Mouse (Mus musculus) kidney, embryonic 16.5 days (tissue): ENCODE measurements around the gene Ces1b. TPM values are rescaled to one million over a fixed set of nuclear protein-coding genes. Genes with fewer than 3 reads are reported as not detected.
A peak's percentile ranks its signal among the peaks of the same experiment; 100 is the strongest.

Experiments used
- ATAC-seq: fragments of 200-750 bp; cut with Nextera tagmentation; 2 replicates; pipeline ENCODE4 v1.8.0; 2017; ENCODE audit warnings: moderate TSS enrichment; ENCODE audit not compliant: low FRiP score, low TSS enrichment
- H3K27ac ChIP-seq: fragments of 300-500 bp; sonication (generic); 2 replicates; pipeline ENCODE4 v1.5.1; 2014; ENCODE audit warnings: low read length
- H3K27me3 ChIP-seq: fragments of 300-500 bp; sonication (generic); 2 replicates; pipeline ENCODE4 v1.6.1; 2014; ENCODE audit warnings: low read length, control low read depth, mixed read lengths; ENCODE audit not compliant: insufficient read depth
- H3K36me3 ChIP-seq: fragments of 300-500 bp; sonication (generic); 2 replicates; pipeline ENCODE4 v1.6.1; 2014; ENCODE audit warnings: low read length, control low read depth, mixed read lengths; ENCODE audit not compliant: insufficient read depth
- H3K4me1 ChIP-seq: fragments of 300-500 bp; sonication (generic); 2 replicates; pipeline ENCODE4 v1.6.1; 2014; ENCODE audit warnings: low read length, control low read depth, mixed read lengths; ENCODE audit not compliant: insufficient read depth
- H3K4me2 ChIP-seq: fragments of 300-500 bp; sonication (generic); replicated peaks from 2 replicates; pipeline ENCODE4 v1.6.1; 2014; ENCODE audit warnings: low read depth, low read length
- H3K4me3 ChIP-seq: fragments of 300-500 bp; sonication (generic); 2 replicates; pipeline ENCODE4 v1.5.1; 2014; ENCODE audit warnings: mild to moderate bottlenecking, low read length
- H3K9ac ChIP-seq: fragments of 300-500 bp; sonication (generic); replicated peaks from 2 replicates; pipeline ENCODE4 v1.6.1; 2014; ENCODE audit warnings: low read length
- H3K9me3 ChIP-seq: fragments of 300-500 bp; sonication (generic); 2 replicates; pipeline ENCODE4 v1.6.1; 2016; ENCODE audit warnings: low read length, control low read depth
- WGBS: fragments of 180-500 bp; shearing (Covaris S2); extraction: QIAGEN DNeasy Blood & Tissue Kit; methylation state at CpG from one replicate; pipeline ENCODE4 v1.1.7; 2014; 5-methylcytosine and 5-hydroxymethylcytosine counted together
- polyA plus RNA-seq: library from polyadenylated mRNA; unstranded; fragments of >200 nt; fragmentation: Nextera tagmentation; extraction: Ambion mirVana; gene quantifications from 2 replicates; pipeline ENCODE4 v1.2.1, GENCODE M21; 2015

The Ces1b gene
- polyA plus RNA-seq, result not detected in 2 replicates

DNA sequence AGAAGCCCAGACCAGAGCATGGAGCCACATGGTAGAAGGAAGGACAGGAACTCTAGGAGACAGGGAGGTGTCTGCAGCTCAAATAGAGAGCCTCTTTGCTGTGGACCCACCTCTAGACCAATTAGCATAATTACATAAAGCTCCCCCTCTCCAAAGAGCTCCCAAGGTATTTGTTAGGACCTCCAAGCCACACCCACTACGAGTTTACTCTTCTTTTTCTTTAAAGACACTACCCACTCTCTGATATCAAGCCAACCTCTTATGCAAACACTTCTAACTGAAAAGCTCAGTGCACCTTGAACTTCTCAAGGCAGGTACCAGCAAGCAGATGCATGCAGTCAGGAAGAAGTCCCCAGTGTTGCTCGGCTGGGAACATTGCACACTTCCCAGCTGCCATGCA lies at the start of gene Ces1b:
Ces1b (minus strand) TSS at position 131 of the 400 bp plus-strand sequence.
- H3K4me2 ChIP-seq, result no peak within 1 kb of the TSS
- 65% methylated on average over 2 of the region's 2 CpGs for WGBS
- H3K4me3 ChIP-seq, result no peak within 1 kb of the TSS
- H3K9ac ChIP-seq, result no peak within 1 kb of the TSS
- H3K4me1 ChIP-seq, result no peaks in the 10 kb centered on the region
- H3K27ac ChIP-seq, result no peak within 1 kb of the TSS
- H3K27me3 ChIP-seq, result no peaks in the 10 kb centered on the region
- no peaks in the 10 kb centered on the region for H3K36me3 ChIP-seq
- ATAC-seq, result no peak
- no peaks in the 10 kb centered on the region for H3K9me3 ChIP-seq

DNA sequence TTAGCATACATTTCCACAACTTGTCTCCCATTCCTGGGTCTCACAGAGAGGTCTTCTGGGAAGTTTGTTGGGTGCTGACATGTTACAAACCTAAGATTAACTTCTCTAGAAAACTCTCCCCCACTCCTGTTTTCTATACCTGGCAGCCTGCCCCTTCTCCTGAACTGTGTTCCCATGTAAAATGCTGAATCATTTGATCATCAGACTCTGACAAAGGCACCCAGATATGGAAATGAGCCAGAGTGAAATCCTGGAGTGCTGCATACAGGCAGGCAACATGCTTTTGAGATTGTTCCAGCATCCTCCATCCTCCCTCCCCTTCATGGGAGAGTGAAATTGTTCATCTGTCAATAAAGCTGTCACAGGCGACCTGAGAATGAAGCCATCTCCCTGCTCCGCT lies 46.7 kb upstream of the Ces1b start:
- Histone ChIP-seq H3K4me1 (no peaks in the 10 kb centered on the region), H3K9me3 (no peaks in the 10 kb centered on the region), H3K9ac (no peak overlapping the region), H3K4me3 (no peak overlapping the region), H3K27ac (no peak overlapping the region), H3K4me2 (no peak overlapping the region), H3K36me3 (no peaks in the 10 kb centered on the region), H3K27me3 (no peaks in the 10 kb centered on the region)
- no peak for ATAC-seq
- 67% methylated on average over 2 of the region's 2 CpGs for WGBS

DNA sequence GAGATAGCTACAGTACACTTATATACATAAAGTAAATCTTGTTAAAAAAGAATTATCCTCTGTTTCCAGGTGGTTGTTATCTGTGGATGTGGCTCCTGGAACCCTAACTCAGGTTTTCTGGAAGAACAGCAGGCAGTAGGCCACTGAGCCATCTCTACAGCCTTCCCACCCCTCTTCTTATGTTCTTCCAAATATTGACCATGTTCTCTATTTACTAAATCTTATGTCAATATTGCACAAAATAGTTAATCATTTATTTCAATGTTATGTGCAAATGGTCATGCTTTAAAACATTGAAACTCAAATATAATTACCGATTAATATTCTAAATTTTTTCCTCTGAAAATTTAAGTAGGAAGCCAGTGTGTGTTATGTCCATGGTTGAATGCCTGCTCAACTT lies 42.2 kb upstream of the Ces1b start:
- Histone ChIP-seq H3K9ac (no peak overlapping the region), H3K4me2 (no peak overlapping the region), H3K27ac (no peak overlapping the region), H3K4me1 (no peaks in the 10 kb centered on the region), H3K27me3 (no peaks in the 10 kb centered on the region), H3K36me3 (no peaks in the 10 kb centered on the region), H3K4me3 (no peak overlapping the region), H3K9me3 (no peaks in the 10 kb centered on the region)
- WGBS, result 85% methylated on average over 1 of the region's 1 CpGs
- ATAC-seq, result no peak

DNA sequence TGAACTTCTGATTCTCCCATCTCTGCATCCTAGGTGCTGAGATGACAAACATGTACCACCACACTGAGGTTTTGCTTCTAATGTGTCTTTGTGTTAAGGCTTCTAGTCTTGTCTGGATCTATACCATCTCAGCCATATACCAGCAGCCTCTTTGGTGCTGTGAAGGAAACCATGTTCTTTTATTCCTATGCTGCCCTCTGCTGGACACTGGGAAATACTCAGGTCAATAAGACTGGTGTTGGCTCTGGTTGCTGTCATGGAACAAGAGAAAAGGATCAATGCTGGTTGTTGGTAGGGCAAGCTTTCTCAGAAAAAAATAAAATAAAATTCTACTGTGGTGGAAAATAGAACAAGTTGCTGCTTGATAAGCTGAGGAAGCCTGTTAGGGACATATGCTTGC lies 15.6 kb upstream of the Ces1b start:
- H3K9me3 ChIP-seq, result no peaks in the 10 kb centered on the region
- no peak overlapping the region for H3K4me2 ChIP-seq
- ATAC-seq, result 0 out of 2 replicates have a peak, but pooled peaks have one; percentile 39
- H3K27me3 ChIP-seq, result no peaks in the 10 kb centered on the region
- H3K9ac ChIP-seq, result no peak overlapping the region
- no peak overlapping the region for H3K27ac ChIP-seq
- no peaks in the 10 kb centered on the region for H3K4me1 ChIP-seq
- H3K36me3 ChIP-seq, result no peaks in the 10 kb centered on the region
- no peak overlapping the region for H3K4me3 ChIP-seq

DNA sequence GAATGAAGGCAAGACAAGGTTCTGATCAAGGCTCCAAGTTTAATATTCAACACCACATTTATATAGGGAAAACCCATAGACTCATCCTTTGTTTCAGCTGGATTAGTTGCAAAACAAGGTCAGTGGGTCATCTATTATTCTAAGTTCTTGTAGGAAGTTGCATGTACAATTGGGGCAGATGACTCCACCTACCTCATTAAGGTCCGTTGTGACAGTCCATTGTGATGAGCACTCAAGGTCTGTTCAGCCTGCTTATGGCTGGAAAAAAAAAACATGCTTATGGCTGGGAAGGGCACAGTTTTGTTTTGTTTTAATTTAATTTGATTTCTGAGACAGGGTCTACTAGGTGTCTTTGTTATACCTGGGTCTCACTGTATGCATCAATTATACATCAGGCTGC lies 11.5 kb upstream of the Ces1b start:
- Histone ChIP-seq H3K36me3 (no peaks in the 10 kb centered on the region), H3K9me3 (no peaks in the 10 kb centered on the region), H3K27me3 (no peaks in the 10 kb centered on the region), H3K27ac (no peak overlapping the region), H3K4me3 (no peak overlapping the region), H3K9ac (no peak overlapping the region), H3K4me2 (no peak overlapping the region), H3K4me1 (no peaks in the 10 kb centered on the region)
- no peak for ATAC-seq
- WGBS, result 68% methylated on average over 1 of the region's 1 CpGs

DNA sequence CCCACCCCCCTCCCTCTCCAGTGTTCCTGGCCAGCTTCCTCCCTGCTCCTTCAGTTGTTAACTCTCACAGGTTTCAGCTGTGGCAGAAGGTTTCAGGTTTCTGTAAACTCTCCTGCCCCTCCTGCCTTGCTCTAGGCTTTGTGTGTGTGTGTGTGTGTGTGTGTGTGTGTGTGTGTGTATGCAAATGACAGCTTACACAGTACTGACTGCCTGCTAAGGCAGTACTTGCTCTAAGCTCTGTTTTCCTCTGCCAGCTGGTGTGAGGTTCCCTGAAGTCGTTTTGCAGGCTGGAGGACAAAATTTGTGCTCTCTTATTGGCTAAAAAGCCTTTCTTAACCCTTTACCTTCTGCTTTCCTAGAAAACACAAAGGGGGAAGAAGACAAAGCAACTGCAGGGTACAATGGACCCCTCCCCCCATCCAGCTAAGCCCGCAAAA lies 8.9 kb upstream of the Ces1b start:
- 0% methylated on average over 2 of the region's 2 CpGs for WGBS
- Histone ChIP-seq H3K36me3 (no peaks in the 10 kb centered on the region), H3K9ac (no peak overlapping the region), H3K27me3 (no peaks in the 10 kb centered on the region), H3K4me2 (peak overlapping the region; percentile 21; the same call in 1 of the 2 replicates), H3K27ac (no peak overlapping the region), H3K9me3 (no peaks in the 10 kb centered on the region), H3K4me1 (no peaks in the 10 kb centered on the region), H3K4me3 (no peak overlapping the region)
- ATAC-seq, result peak; percentile 95

DNA sequence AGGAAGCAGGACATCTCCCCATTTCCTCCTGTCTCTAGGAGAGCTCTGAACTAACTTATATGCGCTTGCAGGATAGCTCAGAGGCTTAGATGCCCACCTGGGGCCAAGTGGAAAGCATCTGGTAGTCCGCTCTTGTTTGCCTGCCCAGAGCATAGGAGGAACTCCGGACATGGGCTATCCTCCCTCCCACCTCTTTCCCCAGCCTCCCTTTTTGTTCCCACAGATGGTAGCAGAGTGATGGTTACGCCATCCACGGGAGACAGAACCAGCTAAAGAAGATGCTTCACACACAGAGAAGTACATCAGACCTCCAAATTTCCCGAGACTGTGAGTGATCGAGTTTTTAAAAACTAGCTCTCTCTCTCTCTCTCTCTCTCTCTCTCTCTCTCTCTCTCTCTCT lies 8.4 kb upstream of the Ces1b start:
- Histone ChIP-seq H3K9ac (no peak overlapping the region), H3K9me3 (no peaks in the 10 kb centered on the region), H3K36me3 (no peaks in the 10 kb centered on the region), H3K4me3 (no peak overlapping the region), H3K27me3 (no peaks in the 10 kb centered on the region), H3K4me1 (no peaks in the 10 kb centered on the region), H3K27ac (no peak overlapping the region), H3K4me2 (peak overlapping the region; percentile 21)
- ATAC-seq, result peak; percentile 67
- WGBS, result 19% methylated on average over 7 of the region's 7 CpGs

DNA sequence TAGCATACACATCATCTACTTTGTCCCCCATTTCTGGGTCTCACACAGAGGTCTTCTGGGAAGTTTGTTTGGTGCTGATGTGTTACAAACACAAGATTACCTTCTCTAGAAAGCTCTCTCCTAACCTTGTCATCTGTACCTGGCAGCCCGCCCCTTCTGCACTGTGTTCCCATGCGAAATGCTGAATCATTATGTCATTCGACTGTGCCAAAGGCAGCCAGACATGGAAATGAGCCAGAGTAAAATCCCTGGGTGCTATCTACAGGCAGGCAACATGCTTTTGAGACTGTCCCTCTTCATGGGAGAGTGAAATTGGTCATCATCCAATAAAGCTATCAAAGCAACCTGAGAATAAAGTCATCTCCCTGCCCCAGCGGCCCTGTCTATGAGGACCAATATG lies 4.6 kb downstream of the Ces1b start:
- no peak overlapping the region for H3K27ac ChIP-seq
- no peaks in the 10 kb centered on the region for H3K9me3 ChIP-seq
- WGBS, result 87% methylated on average over 4 of the region's 4 CpGs
- no peak overlapping the region for H3K4me2 ChIP-seq
- no peaks in the 10 kb centered on the region for H3K27me3 ChIP-seq
- no peaks in the 10 kb centered on the region for H3K36me3 ChIP-seq
- H3K9ac ChIP-seq, result no peak overlapping the region
- ATAC-seq, result no peak
- H3K4me3 ChIP-seq, result no peak overlapping the region
- no peaks in the 10 kb centered on the region for H3K4me1 ChIP-seq

DNA sequence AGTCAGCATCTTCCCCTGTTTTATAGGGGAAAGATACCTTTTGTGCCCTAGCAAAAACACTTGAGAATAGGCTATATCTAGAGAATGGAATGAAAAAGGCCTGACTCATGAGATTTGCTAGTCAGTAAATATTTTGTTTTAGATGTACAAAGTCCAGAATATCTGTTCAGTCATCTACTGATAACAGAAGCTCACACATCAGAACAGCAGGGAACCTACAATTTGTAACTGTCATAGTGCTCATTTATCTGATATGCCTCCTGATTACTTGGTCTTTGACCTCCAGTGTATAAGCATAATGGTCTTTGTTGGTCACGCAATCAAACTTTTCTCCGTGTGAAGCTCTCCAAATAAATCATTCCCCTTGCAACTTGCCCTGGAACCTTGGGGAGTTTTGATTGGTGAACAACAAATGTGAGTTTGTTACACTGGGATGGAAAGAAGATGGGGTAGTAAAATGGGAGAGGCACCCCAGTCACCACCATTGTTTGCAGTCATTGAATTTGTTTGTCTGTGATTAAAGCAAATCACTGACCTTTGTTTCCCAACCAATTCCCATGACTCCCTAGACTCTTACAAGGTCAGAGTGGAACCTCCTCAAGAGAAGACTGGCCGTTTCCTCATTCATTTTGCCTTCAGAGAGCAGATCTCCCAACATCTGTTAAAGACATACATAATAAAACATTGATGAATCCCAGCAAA lies 16.2 kb downstream of the Ces1b start:
- H3K36me3 ChIP-seq, result no peaks in the 10 kb centered on the region
- no peak overlapping the region for H3K4me2 ChIP-seq
- H3K9ac ChIP-seq, result no peak overlapping the region
- no peaks in the 10 kb centered on the region for H3K27me3 ChIP-seq
- H3K27ac ChIP-seq, result no peak overlapping the region
- no peak for ATAC-seq
- no peaks in the 10 kb centered on the region for H3K9me3 ChIP-seq
- no peak overlapping the region for H3K4me3 ChIP-seq
- no peaks in the 10 kb centered on the region for H3K4me1 ChIP-seq
- 55% methylated on average over 3 of the region's 3 CpGs for WGBS

DNA sequence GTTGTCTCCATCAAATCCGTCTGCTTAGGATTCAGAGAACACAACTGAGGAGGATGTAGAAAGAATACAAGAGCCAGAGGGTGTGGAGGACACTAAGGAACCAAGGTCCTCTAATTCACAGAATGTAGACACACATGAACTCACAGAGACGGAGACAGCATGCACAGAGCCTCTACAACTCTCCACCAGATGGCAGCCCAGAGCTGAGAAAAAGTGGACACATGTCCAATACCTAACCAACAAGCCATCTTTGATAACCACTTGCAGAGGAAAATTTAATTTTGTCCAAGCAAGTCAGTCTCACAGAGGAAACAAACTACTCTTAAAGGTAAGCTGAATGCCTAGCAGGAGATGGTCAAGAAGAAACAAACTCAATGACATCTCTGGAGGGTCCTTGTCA lies 20.6 kb downstream of the Ces1b start:
- Histone ChIP-seq H3K4me3 (no peak overlapping the region), H3K27ac (no peak overlapping the region), H3K9me3 (no peaks in the 10 kb centered on the region), H3K4me1 (no peaks in the 10 kb centered on the region), H3K9ac (no peak overlapping the region), H3K4me2 (no peak overlapping the region), H3K36me3 (no peaks in the 10 kb centered on the region), H3K27me3 (no peaks in the 10 kb centered on the region)
- no peak for ATAC-seq
- WGBS, result 16% methylated on average over 2 of the region's 2 CpGs
